Mouse (Mus musculus): ENCODE results near the gene Ecel1. TPM values are rescaled to one million over a fixed set of nuclear protein-coding genes. Genes with fewer than 3 reads are reported as not detected.

The Ecel1 gene
- total RNA-seq, 1 experiment from 2014 or later: not detected

- ATAC-seq (replicated peaks; ENCODE audit: low read depth, poor library complexity, severe bottlenecking): no peak
Measured at GRCm38 (mm10) chr1:87172316-87172715, 16.0 kb upstream of the Ecel1 start.

GRCm38 (mm10) chr1:87171312-87171711 is 15.0 kb upstream of the Ecel1 start:
- no peak for ATAC-seq (replicated peaks; ENCODE audit: low read depth, poor library complexity, severe bottlenecking)

GRCm38 (mm10) chr1:87170458-87170857 is 14.1 kb upstream of the Ecel1 start:
- ATAC-seq (replicated peaks; ENCODE audit: low read depth, poor library complexity, severe bottlenecking): no peak

GRCm38 (mm10) chr1:87164796-87165184 is 8.5 kb upstream of the Ecel1 start:
- ATAC-seq (replicated peaks; ENCODE audit: low read depth, poor library complexity, severe bottlenecking): no peak

GRCm38 (mm10) chr1:87164164-87164795 is 8.0 kb upstream of the Ecel1 start:
- ATAC-seq (replicated peaks; ENCODE audit: low read depth, poor library complexity, severe bottlenecking): no peak

- ATAC-seq (replicated peaks; ENCODE audit: low read depth, poor library complexity, severe bottlenecking): no peak
Measured at GRCm38 (mm10) chr1:87159396-87159795, 3.1 kb upstream of the Ecel1 start.

GRCm38 (mm10) chr1:87155531-87156198 is 656 bp downstream of the Ecel1 start:
- no peak for ATAC-seq (replicated peaks; ENCODE audit: low read depth, poor library complexity, severe bottlenecking)

- no peak for ATAC-seq (replicated peaks; ENCODE audit: low read depth, poor library complexity, severe bottlenecking)
Measured at GRCm38 (mm10) chr1:87154501-87155120, 1.7 kb downstream of the Ecel1 start.

GRCm38 (mm10) chr1:87153776-87154500 is 2.4 kb downstream of the Ecel1 start:
- no peak for ATAC-seq (replicated peaks; ENCODE audit: low read depth, poor library complexity, severe bottlenecking)

- no peak for ATAC-seq (replicated peaks; ENCODE audit: low read depth, poor library complexity, severe bottlenecking)
Measured at GRCm38 (mm10) chr1:87151286-87151685, 5.0 kb downstream of the Ecel1 start.

GRCm38 (mm10) chr1:87149422-87149821 is 6.9 kb downstream of the Ecel1 start:
- ATAC-seq (replicated peaks; ENCODE audit: low read depth, poor library complexity, severe bottlenecking): 0 out of 2 replicates have a peak, but pooled peaks have one; percentile 47

- no peak for ATAC-seq (replicated peaks; ENCODE audit: low read depth, poor library complexity, severe bottlenecking)
Measured at GRCm38 (mm10) chr1:87143141-87143540, 13.2 kb downstream of the Ecel1 start.

- no peak for ATAC-seq (replicated peaks; ENCODE audit: low read depth, poor library complexity, severe bottlenecking)
Measured at GRCm38 (mm10) chr1:87142456-87142855, 13.9 kb downstream of the Ecel1 start.

GRCm38 (mm10) chr1:87141550-87141949 is 14.8 kb downstream of the Ecel1 start:
- ATAC-seq (replicated peaks; ENCODE audit: low read depth, poor library complexity, severe bottlenecking): no peak

- no peak for ATAC-seq (replicated peaks; ENCODE audit: low read depth, poor library complexity, severe bottlenecking)
Measured at GRCm38 (mm10) chr1:87131803-87132202, 24.5 kb downstream of the Ecel1 start.

GRCm38 (mm10) chr1:87127206-87128030 is 28.9 kb downstream of the Ecel1 start:
- ATAC-seq (replicated peaks; ENCODE audit: low read depth, poor library complexity, severe bottlenecking): no peak

- no peak for ATAC-seq (replicated peaks; ENCODE audit: low read depth, poor library complexity, severe bottlenecking)
Measured at GRCm38 (mm10) chr1:87124673-87125072, 31.6 kb downstream of the Ecel1 start, which contains the start of gene Akp3. Gene Akp3 (plus strand): TSS chr1:87124973.

- no peak for ATAC-seq (replicated peaks; ENCODE audit: low read depth, poor library complexity, severe bottlenecking)
Measured at GRCm38 (mm10) chr1:87114784-87115183, 41.5 kb downstream of the Ecel1 start.

GRCm38 (mm10) chr1:87111719-87112354 is 44.5 kb downstream of the Ecel1 start:
- ATAC-seq (replicated peaks; ENCODE audit: low read depth, poor library complexity, severe bottlenecking): peak; percentile 58
